Mouse (Mus musculus): ENCODE data around the gene Lypd4.
"Not testable (repeated sequence)": the region's sequence is repeated elsewhere in the genome, so short reads cannot be mapped to it uniquely, and the experiment has no call there.

The Lypd4 gene

GRCm38 (mm10) chr7:24850899-24851303 lies 18.8 kb downstream of the Lypd4 start:
- in situ Hi-C loops (cut with MboI, MseI), result no loop called here

- in situ Hi-C loops (cut with MboI, MseI), result no loop called here
These were observed 19.6 kb downstream of the Lypd4 start for GRCm38 (mm10) chr7:24850162-24850561.

GRCm38 (mm10) chr7:24846576-24846975 lies 23.2 kb downstream of the Lypd4 start:
- in situ Hi-C loops (cut with MboI, MseI), result not testable (repeated sequence)

GRCm38 (mm10) chr7:24845713-24846112 lies 24.0 kb downstream of the Lypd4 start:
- in situ Hi-C loops (cut with MboI, MseI), result no loop called here

- in situ Hi-C loops (cut with MboI, MseI), result no loop called here
These were observed 24.6 kb downstream of the Lypd4 start for GRCm38 (mm10) chr7:24845181-24845580.

- in situ Hi-C loops (cut with MboI, MseI), result no loop called here
These were observed 25.6 kb downstream of the Lypd4 start for GRCm38 (mm10) chr7:24844144-24844543.

- in situ Hi-C loops (cut with MboI, MseI), result no loop called here
These were observed 28.7 kb downstream of the Lypd4 start for GRCm38 (mm10) chr7:24841009-24841408.

GRCm38 (mm10) chr7:24840331-24840730 lies 29.4 kb downstream of the Lypd4 start:
- in situ Hi-C loops (cut with MboI, MseI), result no loop called here

- in situ Hi-C loops (cut with MboI, MseI), result loop anchor here (5.0 kb wide), 1 partner anchor 738 kb away; no protein-coding TSS in a partner anchor
These were observed 30.3 kb downstream of the Lypd4 start for GRCm38 (mm10) chr7:24839410-24839808.

GRCm38 (mm10) chr7:24838732-24839409 lies 30.9 kb downstream of the Lypd4 start:
- in situ Hi-C loops (cut with MboI, MseI), result loop anchor here (5.0 kb wide), 1 partner anchor 738 kb away; no protein-coding TSS in a partner anchor

GRCm38 (mm10) chr7:24827181-24827580 lies 42.6 kb downstream of the Lypd4 start:
- in situ Hi-C loops (cut with MboI, MseI), result no loop called here

GRCm38 (mm10) chr7:24824452-24824851 lies 45.3 kb downstream of the Lypd4 start:
- in situ Hi-C loops (cut with MboI, MseI), result no loop called here

- in situ Hi-C loops (cut with MboI, MseI), result loop anchor here (5.0 kb wide), 1 partner anchor 150 kb away; no protein-coding TSS in a partner anchor
These were observed 52.2 kb downstream of the Lypd4 start for GRCm38 (mm10) chr7:24817502-24817901.

Measured in T-helper 1 cell (primary cell).